Mouse (Mus musculus): Measurements from ENCODE around the gene Rbfox2. TPM values are rescaled to one million over a fixed set of nuclear protein-coding genes. Genes with fewer than 3 reads are reported as not detected.

The Rbfox2 gene
- total RNA-seq, 2 experiments from 2014 or later = 244 to 265 TPM

DNA sequence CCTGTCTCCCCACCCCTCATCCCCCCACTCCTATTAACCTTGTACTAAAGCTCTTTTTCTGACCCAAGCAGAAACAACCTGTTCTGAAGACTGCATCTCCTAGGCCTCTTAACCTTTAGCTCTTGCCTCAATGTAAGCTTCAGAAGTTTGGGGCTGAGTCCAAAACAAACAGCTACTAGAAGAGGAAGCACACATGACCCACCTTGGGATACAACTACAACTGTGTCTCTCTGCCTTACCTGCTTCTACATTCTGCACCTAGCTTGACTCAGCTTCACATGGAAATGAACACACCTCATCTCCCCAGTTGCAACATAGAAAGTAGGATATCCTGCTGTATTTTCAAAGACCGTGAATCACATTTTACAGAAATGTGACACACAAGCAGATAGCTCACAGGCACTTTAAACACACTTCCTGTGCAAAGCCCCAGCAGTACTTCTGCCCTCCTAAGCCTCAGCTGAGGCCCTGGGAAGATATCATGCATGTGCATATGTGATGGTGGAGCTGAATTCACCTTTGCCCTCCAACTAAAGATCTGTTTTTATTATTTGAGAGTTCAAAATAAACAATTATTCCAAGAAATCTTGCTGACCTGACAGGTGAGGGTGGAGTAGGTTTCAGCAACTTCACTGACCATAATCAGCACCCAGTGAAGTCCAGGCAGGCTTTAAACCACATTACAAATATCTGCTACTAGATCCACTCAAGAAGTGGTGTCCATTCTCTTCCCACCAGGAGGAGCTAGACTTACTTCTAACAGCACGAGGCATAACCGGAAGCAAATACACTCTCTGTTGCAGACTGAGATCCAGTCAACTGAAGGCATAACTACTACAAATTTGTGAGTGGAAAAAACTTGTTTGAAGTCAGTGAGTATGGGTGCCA, 29.7 kb downstream of the Rbfox2 start:
- intact Hi-C loops (cut with DNase I) = no loop called here
- no peak for DNase-seq (ENCODE audit: low spot score in 2 of 2)

DNA sequence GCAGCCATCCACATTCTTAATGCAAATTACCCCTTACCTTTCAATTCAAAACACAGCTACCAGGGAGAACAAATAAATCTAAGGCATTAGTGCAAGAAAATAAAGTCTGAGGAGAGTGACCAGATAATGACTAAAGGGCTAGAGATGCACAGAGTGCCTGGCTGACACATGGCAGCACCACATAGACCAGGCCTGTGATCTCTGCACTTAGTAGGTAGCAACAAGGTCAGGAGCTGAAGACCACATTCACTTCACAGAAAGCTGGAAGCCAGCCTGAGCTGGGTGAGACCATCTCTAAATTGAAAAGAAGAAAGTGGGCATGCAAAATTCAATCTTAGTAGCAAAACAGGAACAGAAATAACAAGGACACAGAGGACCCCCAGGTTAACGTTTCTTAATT, 30.5 kb downstream of the Rbfox2 start:
- intact Hi-C loops (cut with DNase I) = no loop called here
- DNase-seq (ENCODE audit: low spot score in 2 of 2) = no peak

DNA sequence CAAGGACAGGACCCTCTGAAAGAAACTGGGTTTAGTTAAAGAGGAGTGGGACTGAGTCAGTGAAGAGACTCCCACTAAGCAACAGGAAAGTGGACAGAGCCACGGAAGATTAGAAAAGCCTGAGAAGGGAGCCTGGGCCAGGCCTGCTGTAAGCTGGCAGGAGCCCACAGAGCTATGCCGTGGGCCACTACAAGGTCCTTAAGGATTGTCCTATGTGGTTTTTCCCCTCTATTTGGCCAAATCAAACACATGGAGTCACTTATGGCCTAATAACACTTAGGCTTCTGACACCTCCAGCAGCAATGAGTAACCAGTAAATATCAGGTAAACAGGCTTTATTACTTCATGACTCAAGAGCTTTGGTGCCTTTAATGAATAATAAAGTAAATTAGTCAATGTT, 31.2 kb downstream of the Rbfox2 start:
- no peak for DNase-seq (ENCODE audit: low spot score in 2 of 2)
- intact Hi-C loops (cut with DNase I) = no loop called here

DNA sequence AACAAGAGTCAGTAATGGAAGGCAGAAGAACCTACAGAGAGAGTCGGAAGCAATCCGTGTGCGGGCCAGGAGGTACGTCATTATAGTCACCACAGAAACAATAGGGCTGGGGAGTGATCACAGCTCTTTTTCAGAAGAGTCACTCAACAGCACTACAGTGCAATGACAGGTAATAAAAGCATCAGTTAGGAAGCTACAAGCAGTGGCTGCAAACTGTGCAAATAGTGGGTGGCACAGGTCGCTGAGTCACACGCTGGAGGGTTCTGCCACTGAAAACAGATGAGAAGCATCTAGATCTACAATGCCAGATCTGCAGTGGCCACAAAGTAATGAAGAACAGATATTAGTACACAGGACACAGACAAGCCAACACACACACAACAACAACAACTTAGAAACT, 32.9 kb downstream of the Rbfox2 start:
- intact Hi-C loops (cut with DNase I) = loop anchor here (5.0 kb wide), 1 partner anchor 47 kb away; no protein-coding TSS in a partner anchor
- DNase-seq (ENCODE audit: low spot score in 2 of 2) = no peak

DNA sequence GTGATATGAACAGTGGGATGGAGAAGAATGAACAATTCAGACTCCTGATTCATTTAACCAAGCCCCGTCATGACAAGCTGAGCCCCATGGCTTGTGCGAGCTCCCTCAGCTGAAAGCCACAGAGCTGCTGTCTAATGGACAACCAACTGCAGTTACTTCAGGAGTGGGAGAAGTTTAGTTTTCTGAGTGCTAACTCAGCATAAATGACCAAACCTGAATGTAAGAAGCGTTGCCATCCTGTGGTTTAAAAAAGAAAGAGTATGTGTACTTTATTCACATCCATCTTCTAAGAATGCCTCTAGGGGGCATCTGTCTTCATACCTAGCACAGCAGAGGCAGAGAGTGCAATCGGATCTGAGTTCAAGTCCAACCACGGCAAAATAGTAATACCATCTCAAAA, 35.5 kb downstream of the Rbfox2 start:
- no peak for DNase-seq (ENCODE audit: low spot score in 2 of 2)
- intact Hi-C loops (cut with DNase I) = loop anchor here (5.0 kb wide), 1 partner anchor 44 kb away; no protein-coding TSS in a partner anchor

DNA sequence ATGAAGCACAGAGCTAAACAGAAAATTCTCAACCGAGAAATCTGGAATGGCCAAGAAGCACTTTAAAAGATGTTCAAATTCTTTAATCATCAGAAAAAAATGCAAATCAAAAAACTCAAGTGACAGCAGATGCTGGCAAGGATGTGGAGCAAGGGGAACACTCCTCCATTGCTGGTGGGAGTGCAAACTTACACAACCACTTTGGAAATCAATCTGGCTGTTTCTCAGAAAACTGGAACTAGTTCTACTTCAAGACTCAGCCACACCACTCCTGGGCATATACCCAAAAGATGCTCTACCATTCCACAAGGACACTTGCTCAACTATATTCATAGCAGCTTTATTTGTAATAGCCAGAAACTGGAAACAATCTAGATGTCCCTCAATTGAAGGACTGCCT, 37.3 kb downstream of the Rbfox2 start:
- intact Hi-C loops (cut with DNase I) = loop anchor here (2.0 kb wide), 1 partner anchor 97 kb away; no protein-coding TSS in a partner anchor
- peak; percentile 43 to 92 for DNase-seq (ENCODE audit: low spot score in 2 of 2)

DNA sequence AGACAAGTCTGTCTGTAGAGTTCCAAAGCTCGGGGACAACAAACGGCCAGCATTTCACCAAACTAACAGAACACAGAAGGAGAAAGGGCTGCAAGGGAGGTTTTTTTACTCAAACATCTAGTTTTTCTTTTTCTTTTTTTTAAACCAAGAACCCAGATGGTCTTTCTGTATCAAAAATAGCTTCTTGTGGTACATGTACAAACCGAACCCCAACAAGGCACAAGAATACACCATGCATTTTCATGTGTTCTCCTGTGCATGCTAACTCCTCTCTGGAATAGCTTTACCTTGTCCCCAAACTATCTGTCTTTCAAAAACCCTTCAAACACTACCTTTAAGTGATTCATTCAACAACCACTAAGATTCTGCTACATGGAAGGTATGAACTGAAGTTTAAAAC, 38.4 kb downstream of the Rbfox2 start:
- intact Hi-C loops (cut with DNase I) = loop anchor here (2.0 kb wide), 1 partner anchor 98 kb away; no protein-coding TSS in a partner anchor

DNA sequence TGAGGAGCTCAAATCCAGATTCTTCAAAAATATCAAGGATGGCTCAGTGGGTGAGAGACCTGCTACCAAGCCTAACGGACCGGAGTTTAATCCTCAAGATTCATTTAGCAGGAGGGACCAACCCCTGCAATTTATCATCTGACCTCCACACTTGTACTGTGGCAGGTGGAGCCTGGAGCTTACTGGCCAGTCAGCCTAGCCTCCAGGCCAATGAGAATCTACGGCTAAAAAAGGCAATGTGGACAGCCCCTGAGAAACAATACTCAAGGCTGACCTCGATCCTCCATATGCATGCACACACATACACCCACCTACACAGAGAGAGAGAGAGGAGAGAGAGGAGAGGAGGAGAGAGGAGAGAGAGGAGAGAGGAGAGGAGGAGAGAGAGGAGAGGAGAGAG, 41.5 kb downstream of the Rbfox2 start:
- intact Hi-C loops (cut with DNase I) = no loop called here

More for the DNA sequence above, 38.4 kb downstream of the Rbfox2 start:
- DNase-seq (ENCODE audit: low spot score in 2 of 2) = peak in 1 of 2 experiments; percentile 56

DNA sequence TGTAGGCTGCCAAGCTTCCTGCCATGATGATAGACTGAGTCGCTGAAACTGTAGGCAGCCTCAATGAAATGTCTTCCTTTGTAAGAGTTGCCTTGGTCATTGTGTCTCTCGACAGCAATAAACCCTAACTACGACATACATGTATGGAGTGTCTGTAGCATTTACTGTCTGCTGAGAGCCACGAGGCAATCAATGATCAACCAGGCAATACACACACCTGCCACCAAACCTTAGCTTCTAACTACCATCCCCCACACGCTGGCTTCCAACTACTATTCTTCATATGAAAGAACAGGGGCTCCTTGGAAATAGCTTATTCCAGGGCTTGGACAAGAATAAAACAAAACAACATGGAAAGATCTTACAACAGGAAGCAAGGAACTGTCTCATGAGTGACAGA, 42.5 kb downstream of the Rbfox2 start:
- no peak for DNase-seq (ENCODE audit: low spot score in 2 of 2)
- intact Hi-C loops (cut with DNase I) = no loop called here

More for the DNA sequence above, 41.5 kb downstream of the Rbfox2 start:
- no peak for DNase-seq (ENCODE audit: low spot score in 2 of 2)

DNA sequence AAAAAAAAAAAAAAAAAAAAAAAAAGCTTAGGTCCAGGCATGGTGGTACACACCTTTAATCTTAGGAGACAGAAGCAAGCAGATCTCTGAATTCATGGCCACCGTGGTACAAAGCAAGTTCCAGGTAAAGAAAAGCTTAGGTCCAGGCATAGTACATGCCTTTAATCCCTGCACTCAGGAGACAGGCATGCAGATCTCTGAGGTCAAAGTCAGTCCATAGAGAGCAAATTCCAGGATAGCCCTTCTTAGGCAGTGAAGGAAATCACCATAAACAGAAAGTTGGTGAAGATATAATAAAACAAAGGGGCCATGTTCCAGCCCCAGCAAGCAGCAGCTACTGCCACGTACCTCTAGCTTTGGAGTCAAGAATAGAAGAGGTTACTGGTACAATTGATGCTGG, 44.0 kb downstream of the Rbfox2 start:
- DNase-seq (ENCODE audit: low spot score in 2 of 2) = no peak
- intact Hi-C loops (cut with DNase I) = no loop called here

DNA sequence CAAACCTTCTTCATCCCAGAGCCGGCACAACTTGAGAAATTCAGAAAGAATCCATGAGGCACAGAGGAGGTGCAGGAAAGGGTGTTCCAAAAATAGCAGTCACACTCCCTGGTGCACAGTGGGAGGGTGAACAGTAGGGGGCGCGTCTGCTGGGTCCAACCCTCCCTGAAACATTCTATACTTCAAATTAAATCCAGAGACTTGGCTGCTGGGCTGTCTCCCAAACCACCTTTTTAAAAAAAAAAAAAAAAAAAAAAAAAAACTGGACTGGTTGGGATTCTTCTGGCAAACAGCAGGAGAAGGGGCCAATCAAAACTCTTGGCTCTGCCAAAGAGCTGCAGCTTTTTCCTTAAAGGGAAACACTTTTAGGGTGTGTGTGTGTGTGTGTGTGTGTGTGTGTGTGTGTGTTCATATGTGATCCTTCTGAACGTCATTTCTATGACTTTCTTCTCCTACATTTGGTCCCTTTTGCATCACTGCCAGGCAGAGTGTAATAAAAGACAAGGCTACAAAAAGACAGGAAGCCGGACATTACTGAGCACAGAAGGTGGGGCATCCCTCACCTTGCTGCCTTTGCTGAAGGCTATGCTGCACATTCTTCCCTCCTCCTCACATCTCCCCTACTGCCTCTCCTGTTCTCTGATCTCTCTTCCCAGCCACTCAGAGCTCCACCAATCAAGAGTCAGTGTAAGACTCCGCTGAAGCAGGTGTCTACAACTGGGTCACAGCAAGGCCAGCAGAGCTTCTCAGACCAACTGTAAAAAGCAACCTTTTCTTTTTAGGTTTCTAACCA, 49.2 kb downstream of the Rbfox2 start:
- DNase-seq (ENCODE audit: low spot score in 2 of 2) = peak; percentile 73 to 91
- intact Hi-C loops (cut with DNase I) = no loop called here

DNA sequence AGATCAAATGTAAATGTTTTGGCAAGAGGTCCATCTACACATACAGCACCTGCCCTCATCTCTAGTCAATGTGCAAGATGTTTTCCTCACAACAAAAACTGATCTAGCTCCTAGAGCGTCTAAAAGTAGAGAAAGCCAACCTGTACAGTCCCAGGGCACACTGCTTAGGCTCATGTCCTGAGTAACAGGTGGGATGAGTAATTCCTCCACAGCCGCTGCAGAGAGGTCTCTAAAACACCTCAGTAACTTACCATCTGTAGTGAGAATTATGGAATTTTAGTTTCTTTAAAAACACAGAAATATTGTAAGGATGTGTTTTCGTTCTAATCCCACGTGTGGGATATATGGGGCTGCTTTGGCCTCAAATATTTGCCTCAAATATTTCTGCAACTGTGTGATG, 50.0 kb downstream of the Rbfox2 start:
- intact Hi-C loops (cut with DNase I) = no loop called here
- DNase-seq (ENCODE audit: low spot score in 2 of 2) = peak in 1 of 2 experiments; percentile 40

DNA sequence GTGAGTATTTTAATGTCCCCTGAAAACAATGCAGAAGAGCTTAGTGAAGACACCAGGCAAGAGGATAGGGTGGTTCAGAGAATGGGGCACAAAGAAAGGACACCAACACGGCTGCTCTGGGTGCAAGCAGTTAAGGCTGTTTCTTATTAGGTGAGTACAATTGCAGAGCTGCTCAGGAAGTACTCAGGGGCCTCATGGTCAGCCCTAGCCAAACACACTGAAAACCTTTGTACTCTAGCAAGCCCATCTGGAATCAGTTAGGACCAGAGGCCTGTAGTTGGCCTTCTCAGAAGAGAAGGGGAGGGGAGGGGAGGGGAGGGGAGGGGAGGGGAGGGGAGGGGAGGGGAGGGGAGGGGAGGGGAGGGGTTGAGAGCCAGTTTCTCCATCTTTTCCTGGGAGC, 52.2 kb downstream of the Rbfox2 start:
- intact Hi-C loops (cut with DNase I) = no loop called here
- DNase-seq (ENCODE audit: low spot score in 2 of 2) = no peak

DNA sequence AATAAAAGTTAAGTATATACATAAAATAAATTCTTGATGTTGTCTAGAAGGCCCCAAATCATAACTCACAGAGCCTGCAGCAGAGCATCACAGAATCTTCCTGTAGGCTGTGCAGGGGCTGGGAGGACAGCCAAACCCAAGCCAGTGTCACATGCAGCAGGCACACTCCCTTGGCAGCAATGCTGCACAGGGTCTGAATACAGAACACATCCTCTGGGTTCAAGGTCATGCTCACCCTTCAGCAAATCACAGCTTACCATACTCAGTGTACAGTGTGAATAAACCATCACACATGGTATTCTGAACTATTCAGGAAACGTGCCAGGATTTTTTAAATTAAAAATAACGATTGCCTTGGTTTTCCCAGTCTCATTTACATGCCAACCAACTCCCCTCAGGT, 52.7 kb downstream of the Rbfox2 start:
- intact Hi-C loops (cut with DNase I) = no loop called here
- peak in 1 of 2 experiments; percentile 45 for DNase-seq (ENCODE audit: low spot score in 2 of 2)

DNA sequence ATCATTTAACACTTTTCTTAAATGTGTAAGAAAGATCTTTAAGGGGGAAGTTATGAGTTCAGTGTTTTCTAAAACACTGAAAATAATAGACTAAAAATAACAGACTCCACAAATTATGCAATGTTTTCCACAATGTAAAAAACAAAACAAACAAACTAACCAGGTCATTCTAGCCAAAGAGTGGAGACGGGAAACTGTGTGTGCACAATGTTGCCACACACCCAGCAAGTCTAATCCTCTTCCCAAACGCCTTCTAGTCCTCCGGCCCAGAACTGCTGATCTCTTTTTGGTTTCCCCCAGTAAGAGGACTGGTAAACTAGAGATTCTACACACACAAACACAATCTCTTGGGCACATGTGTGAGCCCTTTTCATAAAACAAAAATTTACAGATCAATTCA, 55.1 kb downstream of the Rbfox2 start:
- intact Hi-C loops (cut with DNase I) = no loop called here
- DNase-seq (ENCODE audit: low spot score in 2 of 2) = no peak

DNA sequence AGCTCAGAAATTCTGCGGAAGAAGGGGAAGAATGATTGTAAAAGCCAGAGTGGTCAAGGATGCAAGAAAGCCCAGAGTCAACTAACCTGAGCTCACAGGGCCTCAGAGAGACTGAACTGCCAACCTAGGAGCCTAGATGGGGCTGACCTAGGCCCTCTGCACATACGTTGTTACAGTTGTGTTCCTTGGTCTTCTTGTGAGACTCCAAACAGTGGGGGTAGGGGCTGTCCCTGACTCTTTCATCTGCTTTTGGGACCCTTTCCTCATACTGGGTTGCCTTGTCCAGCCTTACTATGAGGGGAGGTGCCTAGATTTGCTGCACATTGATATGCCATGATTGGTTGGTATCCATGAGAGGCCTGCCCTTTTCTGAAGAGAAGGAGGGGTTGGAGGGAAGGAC, 56.0 kb downstream of the Rbfox2 start:
- DNase-seq (ENCODE audit: low spot score in 2 of 2) = no peak
- intact Hi-C loops (cut with DNase I) = no loop called here

DNA sequence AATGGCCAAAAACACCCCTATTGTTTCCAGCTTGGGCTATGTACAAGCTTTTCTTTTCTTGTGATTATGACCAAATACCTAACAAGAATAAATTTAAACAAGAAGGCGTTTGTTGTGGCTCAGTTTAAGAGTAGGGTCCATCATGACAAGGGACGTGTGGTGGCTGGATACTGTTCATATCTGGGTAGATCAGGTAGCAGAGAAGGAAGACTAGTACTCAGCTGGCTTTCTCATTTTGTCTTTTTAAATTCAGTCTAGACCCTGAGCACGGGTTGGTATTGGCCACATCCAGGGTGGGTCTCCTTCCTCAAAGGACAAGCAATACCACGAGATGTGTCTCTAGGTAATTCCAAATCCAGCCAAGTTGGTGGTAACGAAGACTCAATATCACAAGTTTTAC, 57.4 kb downstream of the Rbfox2 start:
- intact Hi-C loops (cut with DNase I) = no loop called here
- DNase-seq (ENCODE audit: low spot score in 2 of 2) = no peak

DNA sequence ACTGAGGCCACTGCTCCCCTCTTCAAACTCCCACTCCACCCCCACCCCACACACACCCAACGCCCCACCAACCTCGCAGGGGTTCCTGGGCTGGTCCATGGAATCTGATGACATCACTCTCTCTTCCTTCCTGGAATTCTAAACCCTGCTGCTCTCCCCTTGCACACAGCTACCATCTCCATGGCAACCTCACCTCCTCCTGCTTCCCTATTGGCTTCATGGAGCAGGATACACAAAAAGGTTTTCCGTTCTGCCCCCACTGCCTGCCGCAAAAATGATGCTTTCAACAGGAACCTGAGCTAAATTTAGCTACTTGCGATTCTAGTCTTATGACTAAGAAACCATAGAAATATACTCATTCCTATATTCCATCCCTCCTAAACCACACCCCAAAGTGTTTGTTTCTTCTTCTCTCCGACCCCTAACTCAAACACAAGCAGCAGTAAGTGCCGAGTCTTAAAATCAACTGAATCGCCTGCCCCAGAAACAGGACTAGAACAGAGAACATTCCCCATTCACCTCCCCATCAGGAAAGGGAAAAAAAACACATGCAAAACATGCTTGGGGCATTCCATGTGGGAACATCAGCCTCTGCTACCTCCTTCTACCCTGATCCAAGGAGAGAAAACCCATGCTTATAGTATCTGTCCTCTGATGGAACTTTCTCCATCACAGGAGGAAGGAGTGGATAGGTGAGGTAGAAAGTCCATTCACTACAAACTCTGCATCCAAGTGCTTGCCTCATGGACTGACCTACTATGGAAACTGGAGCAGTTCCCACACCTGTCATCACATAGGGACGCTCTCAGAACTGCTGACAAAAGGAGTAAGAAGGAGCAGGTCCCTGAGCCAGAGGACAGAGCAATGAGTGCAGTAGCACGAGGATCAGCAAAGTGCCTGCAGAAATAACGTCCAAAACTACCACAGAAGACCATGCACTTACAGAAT, 61.1 kb downstream of the Rbfox2 start:
- peak; percentile 82 to 98 for DNase-seq (ENCODE audit: low spot score in 2 of 2)

DNA sequence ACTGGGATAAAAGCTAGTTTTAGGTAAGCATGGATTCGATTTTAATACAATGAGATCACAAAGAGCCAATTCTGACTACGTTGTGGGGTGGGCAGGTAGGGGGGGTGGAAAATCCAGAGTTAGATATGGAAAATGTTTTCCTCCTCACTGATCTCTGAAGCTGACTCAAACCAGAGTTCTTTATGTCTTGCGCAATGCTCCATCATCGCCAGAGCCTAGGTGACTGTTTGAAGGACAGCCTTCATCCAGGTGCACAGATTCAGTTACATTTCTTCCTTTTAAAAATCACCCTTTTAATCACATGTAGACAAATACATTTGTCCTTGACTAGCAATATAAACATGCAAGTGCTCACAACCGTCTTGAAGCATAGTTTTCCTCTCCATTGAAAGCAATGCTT, 62.2 kb downstream of the Rbfox2 start:
- no peak for DNase-seq (ENCODE audit: low spot score in 2 of 2)
- intact Hi-C loops (cut with DNase I) = no loop called here

More for the DNA sequence above, 61.1 kb downstream of the Rbfox2 start:
- intact Hi-C loops (cut with DNase I) = no loop called here

All from left cerebral cortex, postnatal 25 days (tissue).